Mouse (Mus musculus) stomach, postnatal 0 days (tissue): ENCODE measurements at regions not wholly inside any gene's neighbourhood (a gene's known extent, or its start where the extent isn't known, plus 50 kb on each side); places are given as distances from the start of the nearest gene placed in this dataset.

ENCODE experiments used
- ATAC-seq: fragments of 200-750 bp; cut with Nextera tagmentation; 2 replicates; pipeline ENCODE4 v1.8.0; 2017; ENCODE audit not compliant: low FRiP score, low TSS enrichment
- DNase-seq: peaks from one replicate; pipeline ENCODE4 v3.0.0-alpha.2; 2016; ENCODE audit warnings: low spot score
- H3K27ac ChIP-seq: fragments of 300-500 bp; sonication (generic); replicated peaks from 2 replicates; pipeline ENCODE4 v1.5.1; 2014; ENCODE audit warnings: mild to moderate bottlenecking, control low read depth
- H3K27me3 ChIP-seq: fragments of 300-500 bp; sonication (generic); 2 replicates; pipeline ENCODE4 v1.6.1; 2014; ENCODE audit warnings: low read length; ENCODE audit not compliant: control insufficient read depth, insufficient read depth
- H3K36me3 ChIP-seq: fragments of 300-500 bp; sonication (generic); 2 replicates; pipeline ENCODE4 v1.6.1; 2014; ENCODE audit warnings: low read length, mixed read lengths; ENCODE audit not compliant: control insufficient read depth, insufficient read depth
- H3K4me1 ChIP-seq: fragments of 300-500 bp; sonication (generic); replicated peaks from 2 replicates; pipeline ENCODE4 v1.6.1; 2014; ENCODE audit warnings: antibody characterized with exemption; ENCODE audit not compliant: control insufficient read depth, insufficient read depth
- H3K4me2 ChIP-seq: fragments of 300-500 bp; sonication (generic); replicated peaks from 2 replicates; pipeline ENCODE4 v1.6.1; 2014; ENCODE audit warnings: low read depth, mild to moderate bottlenecking, control low read depth, moderate library complexity
- H3K4me3 ChIP-seq: fragments of 300-500 bp; sonication (generic); 2 replicates; pipeline ENCODE4 v1.5.1; 2014; ENCODE audit warnings: low read depth, low read length, control low read depth
- H3K9ac ChIP-seq: fragments of 300-500 bp; sonication (generic); 2 replicates; pipeline ENCODE4 v1.6.1; 2014; ENCODE audit warnings: mild to moderate bottlenecking, low read length, control low read depth, mixed read lengths
- H3K9me3 ChIP-seq: fragments of 300-500 bp; sonication (generic); 2 replicates; pipeline ENCODE4 v1.6.1; 2016; ENCODE audit warnings: low read length; ENCODE audit not compliant: control insufficient read depth
- CTCF ChIP-seq: IDR thresholded peaks from 2 replicates; pipeline ENCODE4 v1.5.1; 2016; ENCODE audit warnings: antibody characterized with exemption, low read depth, mild to moderate bottlenecking, moderate library complexity
- EP300 ChIP-seq: optimal IDR thresholded peaks from 2 replicates; pipeline ENCODE3; 2016; ENCODE audit warnings: antibody characterized with exemption
- WGBS: fragments of 180-500 bp; shearing (Covaris S2); extraction: QIAGEN DNeasy Blood & Tissue Kit; methylation state at CpG from one replicate; pipeline ENCODE4 v1.1.7; 2014; 5-methylcytosine and 5-hydroxymethylcytosine counted together

GRCm38 (mm10) chr9:30633741-30634470 is 207.0 kb downstream of the Snx19 start:
- H3K27ac ChIP-seq = no peak overlapping the region
- ATAC-seq (no peak), DNase-seq (peak; percentile 11)
- no peaks in the 10 kb centered on the region for H3K9me3 ChIP-seq
- no peaks in the 10 kb centered on the region for H3K36me3 ChIP-seq
- no peaks in the 10 kb centered on the region for H3K27me3 ChIP-seq
- no peaks in the 10 kb centered on the region for H3K4me1 ChIP-seq
- no peak overlapping the region for H3K4me3 ChIP-seq
- 65% methylated on average over 10 of the region's 10 CpGs for WGBS
- no peak overlapping the region for H3K9ac ChIP-seq
- TF ChIP-seq CTCF (no peak), EP300 (no peak)
- no peak overlapping the region for H3K4me2 ChIP-seq

GRCm38 (mm10) chr9:30632164-30633146 is 205.5 kb downstream of the Snx19 start:
- ATAC-seq = peak; percentile 26; the same call in 1 of the 2 replicates

GRCm38 (mm10) chr9:30625635-30626034 is 198.7 kb downstream of the Snx19 start:
- no peaks in the 10 kb centered on the region for H3K4me1 ChIP-seq
- no peak overlapping the region for H3K4me2 ChIP-seq
- H3K9me3 ChIP-seq = no peaks in the 10 kb centered on the region
- 65% methylated on average over 8 of the region's 8 CpGs for WGBS
- no peak overlapping the region for H3K9ac ChIP-seq
- no peaks in the 10 kb centered on the region for H3K36me3 ChIP-seq
- ATAC-seq = peak; percentile 70
- H3K4me3 ChIP-seq = no peak overlapping the region
- no peak overlapping the region for H3K27ac ChIP-seq
- no peak for TF ChIP-seq EP300
- H3K27me3 ChIP-seq = no peaks in the 10 kb centered on the region
- no peak for DNase-seq

More at GRCm38 (mm10) chr9:30632164-30633146, 205.5 kb downstream of the Snx19 start:
- Histone ChIP-seq H3K36me3 (no peaks in the 10 kb centered on the region), H3K4me2 (no peak overlapping the region), H3K4me3 (no peak overlapping the region), H3K27me3 (no peaks in the 10 kb centered on the region), H3K4me1 (no peaks in the 10 kb centered on the region), H3K9me3 (no peaks in the 10 kb centered on the region), H3K27ac (no peak overlapping the region), H3K9ac (no peak overlapping the region)
- DNase-seq = no peak
- WGBS = 22% methylated on average over 6 of the region's 6 CpGs
- no peak for TF ChIP-seq EP300
- TF ChIP-seq CTCF = no peak

DNA sequence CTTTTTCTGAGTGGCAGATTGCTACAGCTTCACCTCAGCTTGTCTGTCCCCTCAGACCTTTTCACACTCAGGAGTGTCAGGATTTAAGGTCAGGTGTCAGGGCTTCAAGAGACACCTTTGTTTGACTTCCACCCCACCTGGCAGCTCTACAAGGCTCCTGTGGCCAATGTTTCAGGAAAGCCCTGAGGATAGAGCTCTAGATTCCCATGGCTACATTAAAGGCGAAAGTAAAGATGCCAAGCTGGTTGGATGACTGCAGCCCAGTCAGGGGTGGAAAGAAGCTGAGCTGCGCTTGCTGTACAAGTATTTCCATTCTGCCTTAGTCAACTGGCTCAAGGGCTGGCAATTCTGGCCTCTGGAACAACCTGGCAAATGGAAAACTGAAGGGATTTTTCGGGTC is 198.2 kb downstream of the Snx19 start:
- DNase-seq = no peak
- Histone ChIP-seq H3K27ac (no peak overlapping the region), H3K4me1 (no peaks in the 10 kb centered on the region), H3K36me3 (no peaks in the 10 kb centered on the region), H3K9me3 (no peaks in the 10 kb centered on the region), H3K4me2 (no peak overlapping the region), H3K4me3 (no peak overlapping the region), H3K9ac (no peak overlapping the region), H3K27me3 (no peaks in the 10 kb centered on the region)
- TF ChIP-seq CTCF (no peak), EP300 (no peak)
- ATAC-seq = no peak
- 80% methylated on average over 3 of the region's 3 CpGs for WGBS

GRCm38 (mm10) chr9:30624481-30624880 is 197.6 kb downstream of the Snx19 start:
- no peaks in the 10 kb centered on the region for H3K36me3 ChIP-seq
- H3K4me2 ChIP-seq = no peak overlapping the region
- no peak overlapping the region for H3K4me3 ChIP-seq
- H3K9ac ChIP-seq = no peak overlapping the region
- no peak for TF ChIP-seq EP300
- TF ChIP-seq CTCF = no peak
- no peaks in the 10 kb centered on the region for H3K9me3 ChIP-seq
- no peaks in the 10 kb centered on the region for H3K4me1 ChIP-seq
- H3K27me3 ChIP-seq = no peaks in the 10 kb centered on the region
- 75% methylated on average over 5 of the region's 5 CpGs for WGBS
- ATAC-seq (no peak), DNase-seq (no peak)
- H3K27ac ChIP-seq = no peak overlapping the region

- no peak for DNase-seq
- WGBS = 82% methylated on average over 2 of the region's 2 CpGs
Measured at GRCm38 (mm10) chr9:30619325-30619724, 192.4 kb downstream of the Snx19 start.

More at GRCm38 (mm10) chr9:30619325-30619724, 192.4 kb downstream of the Snx19 start:
- H3K4me1 ChIP-seq = no peaks in the 10 kb centered on the region
- H3K9ac ChIP-seq = no peak overlapping the region
- no peak overlapping the region for H3K4me3 ChIP-seq
- TF ChIP-seq EP300 = no peak
- no peak for TF ChIP-seq CTCF
- H3K27ac ChIP-seq = no peak overlapping the region
- H3K4me2 ChIP-seq = no peak overlapping the region
- H3K36me3 ChIP-seq = no peaks in the 10 kb centered on the region
- ATAC-seq = no peak
- H3K9me3 ChIP-seq = no peaks in the 10 kb centered on the region
- no peaks in the 10 kb centered on the region for H3K27me3 ChIP-seq
